Mouse (Mus musculus) gastrocnemius, postnatal 25 days (tissue): ENCODE measurements around the gene Vti1b. TPM values are rescaled to one million over a fixed set of nuclear protein-coding genes. Genes with fewer than 3 reads are reported as not detected.
"Not testable (repeated sequence)": the region's sequence is repeated elsewhere in the genome, so short reads cannot be mapped to it uniquely, and the experiment has no call there.

Experiments
- DNase-seq: peaks from one replicate; pipeline ENCODE4 v3.0.0; 2022
- long read RNA-seq, 2 experiments: library from polyadenylated mRNA; stranded (forward); transcript quantifications; one replicate each; pipeline ENCODE4 v2.0.0; 2021
- total RNA-seq, 2 experiments: library from RNA; stranded (reverse); gene quantifications; 1 replicate in 1 of 2; 2 replicates in 1 of 2; pipeline ENCODE4 v1.2.3; 2021

Gene Vti1b
- 10 to 100 TPM; 60.1 to 66.5 TPM for total RNA-seq
- long read RNA-seq, experiment 1, transcript Vti1b-201 (6 exons, 1,490 nt): major isoform, 109 of 138 reads
- long read RNA-seq, experiment 1, partial matches to known transcripts: 5 of 138 reads
- long read RNA-seq, experiment 1, other reads (novel, unspliced or antisense): 22 of 138 reads
- long read RNA-seq, experiment 2, transcript Vti1b-201 (6 exons, 1,490 nt): major isoform, 67 of 81 reads
- long read RNA-seq, experiment 2, partial matches to known transcripts: 0 of 81 reads
- long read RNA-seq, experiment 2, other reads (novel, unspliced or antisense): 14 of 81 reads

- peak; percentile 91 for DNase-seq
Measured at GRCm38 (mm10) chr12:79172019-79172941, at the start of gene Vti1b. Gene Vti1b (minus strand): TSS chr12:79172667.

- DNase-seq: no peak
Measured at GRCm38 (mm10) chr12:79217511-79217910, 45.0 kb upstream of the Vti1b start.

GRCm38 (mm10) chr12:79211447-79211846 lies 39.0 kb upstream of the Vti1b start:
- no peak for DNase-seq

GRCm38 (mm10) chr12:79208703-79209464 lies 36.4 kb upstream of the Vti1b start, which contains the start of gene Rdh12:
Gene Rdh12 (plus strand): TSS chr12:79208914.
- DNase-seq: peak; percentile 9

GRCm38 (mm10) chr12:79201882-79202281 lies 29.4 kb upstream of the Vti1b start:
- DNase-seq: no peak

- DNase-seq: no peak
Measured at GRCm38 (mm10) chr12:79197105-79197504, 24.6 kb upstream of the Vti1b start.

GRCm38 (mm10) chr12:79193441-79193840 lies 21.0 kb upstream of the Vti1b start:
- DNase-seq: peak; percentile 37

GRCm38 (mm10) chr12:79192193-79192592 lies 19.7 kb upstream of the Vti1b start, which contains the start of gene Rdh11:
Gene Rdh11 (minus strand): TSS chr12:79192293.
- no peak for DNase-seq

- peak; percentile 62 for DNase-seq
Measured at GRCm38 (mm10) chr12:79191701-79192100, 19.2 kb upstream of the Vti1b start.

- no peak for DNase-seq
Measured at GRCm38 (mm10) chr12:79190931-79191673, 18.6 kb upstream of the Vti1b start.

GRCm38 (mm10) chr12:79185160-79185559 lies 12.7 kb upstream of the Vti1b start:
- DNase-seq: not testable (repeated sequence)

GRCm38 (mm10) chr12:79175998-79176397 lies 3.5 kb upstream of the Vti1b start:
- DNase-seq: no peak

- no peak for DNase-seq
Measured at GRCm38 (mm10) chr12:79173721-79174120, 1.3 kb upstream of the Vti1b start.

- no peak for DNase-seq
Measured at GRCm38 (mm10) chr12:79171269-79171995, 1.0 kb downstream of the Vti1b start.

GRCm38 (mm10) chr12:79170421-79170820 lies 2.0 kb downstream of the Vti1b start:
- DNase-seq: no peak

GRCm38 (mm10) chr12:79169173-79169572 lies 3.3 kb downstream of the Vti1b start:
- DNase-seq: no peak

- no peak for DNase-seq
Measured at GRCm38 (mm10) chr12:79162876-79163275, 9.6 kb downstream of the Vti1b start.

GRCm38 (mm10) chr12:79149653-79150052 lies 22.8 kb downstream of the Vti1b start:
- DNase-seq: no peak

GRCm38 (mm10) chr12:79141384-79141783 lies 31.1 kb downstream of the Vti1b start:
- DNase-seq: no peak

- DNase-seq: no peak
Measured at GRCm38 (mm10) chr12:79140811-79141210, 31.7 kb downstream of the Vti1b start.

- no peak for DNase-seq
Measured at GRCm38 (mm10) chr12:79139417-79139816, 33.0 kb downstream of the Vti1b start.
